Mouse (Mus musculus) liver, postnatal 0 days (tissue): ENCODE measurements at regions not wholly inside any gene's neighbourhood (a gene's known extent, or its start where the extent isn't known, plus 50 kb on each side); places are given as distances from the start of the nearest gene placed in this dataset.

Source experiments
- CTCF ChIP-seq: sonication (generic); IDR thresholded peaks from 2 replicates; pipeline ENCODE4 v1.5.1; 2016; ENCODE audit warnings: antibody characterized with exemption, low read depth
- EP300 ChIP-seq: IDR thresholded peaks from 2 replicates; pipeline ENCODE4 v1.6.1; 2016; ENCODE audit warnings: antibody characterized with exemption, low read depth, mild to moderate bottlenecking

DNA sequence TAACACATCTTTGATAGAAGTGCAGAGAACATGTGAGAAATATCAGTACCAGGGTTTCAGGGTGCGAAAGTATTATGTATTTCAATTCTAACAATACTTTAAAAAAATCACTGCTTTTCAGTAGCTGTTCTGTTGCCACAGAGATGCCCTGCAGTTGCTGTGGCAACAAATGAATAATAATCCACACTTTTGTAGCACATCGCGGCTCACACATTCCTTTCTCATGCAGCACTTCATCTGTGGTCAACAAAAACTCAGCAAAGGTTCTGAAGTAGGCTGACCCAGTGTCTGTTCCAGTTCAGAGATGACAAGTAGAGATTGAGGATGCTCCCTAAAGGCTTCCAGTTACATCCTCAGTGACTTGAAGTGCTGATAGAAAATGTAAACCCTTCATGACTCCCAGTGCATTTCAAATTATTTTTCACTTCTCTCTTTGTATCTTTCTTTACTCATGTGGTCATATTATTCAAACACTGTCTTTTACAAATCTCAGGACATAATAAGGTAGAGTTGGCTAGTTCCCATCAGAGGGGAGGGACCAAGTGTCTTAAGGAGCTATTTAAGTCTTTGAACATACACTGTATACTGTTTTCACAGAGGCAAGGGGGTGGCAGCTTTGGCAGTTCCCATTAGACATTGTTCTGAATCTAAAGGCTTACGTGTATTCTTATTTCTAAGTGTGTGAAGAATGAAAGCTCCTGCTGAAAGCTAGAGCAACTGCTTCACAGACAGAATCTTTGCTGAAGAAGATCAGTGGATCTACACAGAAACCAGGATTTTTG, 460.6 kb upstream of the Slit2 start:
- TF ChIP-seq EP300 (no peak), CTCF (no peak)
